Mouse (Mus musculus) layer of hippocampus, postnatal 25 days (tissue): Measurements from ENCODE around the gene Olfr584. TPM values are rescaled to one million over a fixed set of nuclear protein-coding genes. Genes with fewer than 3 reads are reported as not detected.

ENCODE experiments used
- DNase-seq, 2 experiments: peaks; one replicate each; pipeline ENCODE4 v3.0.0; 2022; ENCODE audit warnings: mixed read lengths in 2 of 2, low spot score in 1 of 2; ENCODE audit errors: extremely low spot score in 1 of 2
- total RNA-seq, 2 experiments: library from RNA; stranded (reverse); gene quantifications; 2 replicates each; pipeline ENCODE4 v1.2.3; 2021

The Olfr584 gene
- total RNA-seq: not detected

DNA sequence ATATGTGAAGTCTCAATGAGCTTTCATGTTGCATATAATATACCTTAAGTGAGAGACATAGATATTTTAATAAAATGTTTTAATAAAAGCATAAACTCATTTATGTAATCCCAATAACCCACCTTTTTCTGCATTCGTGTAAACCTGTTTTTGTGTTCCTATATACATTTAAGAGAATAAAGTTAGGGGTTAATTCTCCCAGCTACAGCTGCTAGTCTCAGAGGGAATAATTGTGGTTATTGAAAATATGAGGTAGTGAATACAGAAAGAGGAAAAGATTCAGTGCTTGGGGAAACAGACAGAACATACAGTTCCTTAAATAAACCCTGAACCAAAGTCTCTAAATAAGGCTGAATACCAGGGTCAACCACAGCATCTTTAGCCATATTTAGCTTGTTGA is at the start of gene Olfr584:
Gene Olfr584 (plus strand): TSS at position 301 of the 400 bp plus-strand sequence.
- no peak for DNase-seq

DNA sequence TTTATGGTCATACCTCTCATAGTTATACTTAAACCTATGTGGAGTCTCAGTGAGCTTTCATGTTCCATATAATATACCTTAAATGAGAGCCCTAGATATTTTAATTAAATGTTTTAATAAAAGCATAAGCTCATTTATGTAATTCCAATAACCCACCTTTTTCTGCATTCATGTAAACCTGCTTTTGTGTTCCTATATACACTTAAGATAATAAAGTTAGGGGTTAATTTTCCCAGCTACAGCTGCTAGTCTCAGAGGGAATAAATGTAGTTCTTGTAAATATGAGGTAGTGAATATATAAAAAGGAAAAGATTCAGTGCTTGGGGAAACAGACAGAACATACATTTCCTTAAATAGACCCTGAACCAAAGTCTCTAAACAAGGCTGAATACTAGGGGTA is 44.0 kb upstream of the Olfr584 start, which contains the start of gene Olfr582:
Gene Olfr582 (plus strand): TSS at position 301 of the 400 bp plus-strand sequence.
- no peak for DNase-seq

DNA sequence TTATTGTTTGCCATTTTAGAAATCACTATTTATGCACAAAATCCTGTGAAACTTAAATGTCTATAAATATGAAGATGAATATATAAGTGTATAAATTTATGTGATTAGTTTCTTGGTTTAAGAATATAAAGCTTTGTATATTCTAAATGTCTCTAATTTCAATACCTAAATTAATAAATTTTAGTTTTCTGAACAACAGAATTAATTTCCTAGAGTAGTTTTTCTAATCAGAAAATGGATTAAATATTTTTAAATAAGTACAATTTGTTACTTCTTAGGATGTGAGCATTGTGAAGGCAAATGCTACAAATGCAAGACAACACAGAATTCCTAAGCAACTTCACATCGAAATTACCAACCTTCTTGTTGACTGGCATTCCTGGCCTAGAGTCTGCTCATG is 30.7 kb upstream of the Olfr584 start, which contains the start of gene Olfr583:
Gene Olfr583 (plus strand): TSS at position 301 of the 400 bp plus-strand sequence.
- no peak for DNase-seq

DNA sequence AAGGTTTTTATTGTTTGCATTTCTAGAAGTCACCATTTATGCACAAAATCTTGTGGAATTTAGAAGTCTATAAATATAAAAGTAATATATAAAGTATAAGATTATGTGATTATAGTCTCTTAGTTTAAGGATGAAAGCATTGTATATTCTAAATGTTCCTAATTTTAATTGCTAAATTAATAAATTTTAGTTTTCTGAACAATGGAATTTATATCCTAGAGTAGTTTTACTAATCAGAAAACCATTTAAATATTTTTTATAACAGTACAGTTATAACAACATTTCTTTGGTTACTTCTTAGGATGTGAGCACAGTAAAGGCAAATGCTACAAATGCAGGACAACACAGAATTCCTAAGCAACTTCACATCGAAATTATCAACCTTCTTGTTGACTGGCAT is 15.7 kb downstream of the Olfr584 start, which contains the start of gene Olfr585:
Gene Olfr585 (plus strand): TSS at position 301 of the 400 bp plus-strand sequence.
- no peak for DNase-seq

- DNase-seq: no peak
Measured at GRCm38 (mm10) chr7:103119406-103119805, 37.7 kb downstream of the Olfr584 start.

DNA sequence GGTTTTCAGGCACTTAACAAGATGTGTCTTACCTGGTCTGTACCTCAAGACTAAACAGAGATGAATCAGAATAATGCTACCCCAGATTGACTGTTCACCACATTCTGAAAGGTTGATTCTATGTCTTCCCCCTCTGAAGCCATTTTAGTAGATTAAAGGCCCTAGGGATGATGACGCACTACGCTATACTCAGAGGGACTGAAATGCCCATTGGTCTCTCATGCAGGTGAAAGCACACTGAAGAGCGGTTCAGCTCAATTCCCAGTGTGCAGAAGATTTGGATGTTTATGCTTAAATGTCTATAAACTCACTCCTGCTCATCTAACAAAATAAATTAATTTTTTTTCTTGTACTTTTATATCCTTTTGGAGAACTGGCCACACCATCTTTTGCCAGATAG is 43.9 kb downstream of the Olfr584 start, which contains the start of gene Olfr586:
Gene Olfr586 (minus strand): TSS at position 101 of the 400 bp plus-strand sequence.
- no peak for DNase-seq

Other genes with a start within 250 kb of the Olfr584 start
- gene Olfr566, start 223.1 kb upstream of the Olfr584 start, total RNA-seq: not detected
- gene Olfr568, start 204.8 kb upstream of the Olfr584 start, total RNA-seq: not detected
- gene Olfr569, start 191.0 kb upstream of the Olfr584 start, total RNA-seq: not detected
- not detected for gene Olfr570, start 187.3 kb upstream of the Olfr584 start, total RNA-seq
- gene Olfr571, start 164.3 kb upstream of the Olfr584 start, total RNA-seq: under 1 TPM in 1 of 2 experiments, not detected in 1; 0.05 TPM
- gene Olfr572, start 157.5 kb upstream of the Olfr584 start, total RNA-seq: not detected
- not detected for gene Olfr573-ps1, start 139.3 kb upstream of the Olfr584 start, total RNA-seq
- gene Olfr574, start 133.4 kb upstream of the Olfr584 start, total RNA-seq: not detected
- gene Olfr575, start 123.1 kb upstream of the Olfr584 start, total RNA-seq: not detected
- not detected for gene Olfr576, start 119.2 kb upstream of the Olfr584 start, total RNA-seq
- not detected for gene Olfr577, start 105.9 kb upstream of the Olfr584 start, total RNA-seq
- not detected for gene Olfr578, start 92.6 kb upstream of the Olfr584 start, total RNA-seq
- gene Olfr582, start 43.9 kb upstream of the Olfr584 start, total RNA-seq: not detected
- gene Olfr583, start 30.6 kb upstream of the Olfr584 start, total RNA-seq: not detected
- gene Olfr585, start 15.8 kb downstream of the Olfr584 start, total RNA-seq: not detected
- gene Olfr586, start 43.8 kb downstream of the Olfr584 start, total RNA-seq: not detected
- gene Olfr588-ps1, start 59.0 kb downstream of the Olfr584 start, total RNA-seq: not detected
- gene Olfr589, start 74.5 kb downstream of the Olfr584 start, total RNA-seq: not detected
- gene Olfr591, start 96.5 kb downstream of the Olfr584 start, total RNA-seq: not detected
- gene Olfr592, start 102.9 kb downstream of the Olfr584 start, total RNA-seq: not detected
- not detected for gene Olfr593, start 130.0 kb downstream of the Olfr584 start, total RNA-seq
- gene Olfr594, start 135.1 kb downstream of the Olfr584 start, total RNA-seq: not detected
- not detected for gene Usp17ld, start 170.6 kb downstream of the Olfr584 start, total RNA-seq
- gene Olfr596, start 223.8 kb downstream of the Olfr584 start, total RNA-seq: not detected
- not detected for gene Olfr597, start 234.4 kb downstream of the Olfr584 start, total RNA-seq
- gene Olfr598, start 241.7 kb downstream of the Olfr584 start, total RNA-seq: not detected